Mouse (Mus musculus): ENCODE data around the gene Prnd. TPM values are rescaled to one million over a fixed set of nuclear protein-coding genes. Genes with fewer than 3 reads are reported as not detected.
A peak's percentile ranks its signal among the peaks of the same experiment; 100 is the strongest.

Prnd gene
- polyA plus RNA-seq, 1 experiment: 1.1 TPM

GRCm38 (mm10) chr2:131910847-131911246 is 39.8 kb upstream of the Prnd start:
- no peaks in the 10 kb centered on the region for H3K4me1 ChIP-seq (ENCODE audit: control insufficient read depth, insufficient read depth, low read length)
- no peaks in the 10 kb centered on the region for H3K27me3 ChIP-seq (ENCODE audit: control insufficient read depth, insufficient read depth, low read length, poor library complexity, severe bottlenecking)
- H3K9ac ChIP-seq (ENCODE audit: low read depth, poor library complexity, severe bottlenecking): no peak overlapping the region
- H3K27ac ChIP-seq (ENCODE audit: insufficient read depth, low read length): no peak overlapping the region
- H3K36me3 ChIP-seq (ENCODE audit: control insufficient read depth, insufficient read depth, low read length, poor library complexity, severe bottlenecking): no peaks in the 10 kb centered on the region
- no peak for TF ChIP-seq CTCF (IDR thresholded peaks at IDR 0.05; ENCODE audit: low read depth, low read length)
- TF ChIP-seq EP300 (IDR thresholded peaks at IDR 0.05; ENCODE audit: insufficient read depth, low read depth, low read length): no peak
- no peak for TF ChIP-seq POLR2A (IDR thresholded peaks at IDR 0.05; ENCODE audit: insufficient read depth, low read length)
- no peak overlapping the region for H3K4me3 ChIP-seq (ENCODE audit: low read depth, low read length)
- H3K9me3 ChIP-seq (replicated peaks; ENCODE audit: control insufficient read depth, insufficient read depth, low read length, poor library complexity, severe bottlenecking): no peaks in the 10 kb centered on the region; the same call in 1 of the 2 replicates

- no peak overlapping the region for H3K4me3 ChIP-seq (ENCODE audit: low read depth, low read length)
- no peak overlapping the region for H3K27ac ChIP-seq (ENCODE audit: insufficient read depth, low read length)
These were observed 39.3 kb upstream of the Prnd start for GRCm38 (mm10) chr2:131911341-131911740.

GRCm38 (mm10) chr2:131912526-131913258 is 38.0 kb upstream of the Prnd start:
- no peak overlapping the region for H3K27ac ChIP-seq (ENCODE audit: insufficient read depth, low read length)
- no peaks in the 10 kb centered on the region for H3K36me3 ChIP-seq (ENCODE audit: control insufficient read depth, insufficient read depth, low read length, poor library complexity, severe bottlenecking)
- no peaks in the 10 kb centered on the region for H3K4me1 ChIP-seq (ENCODE audit: control insufficient read depth, insufficient read depth, low read length)
- peaks cover 8% of the 10 kb centered on the region; the same call in 1 of the 2 replicates for H3K9me3 ChIP-seq (replicated peaks; ENCODE audit: control insufficient read depth, insufficient read depth, low read length, poor library complexity, severe bottlenecking)
- H3K27me3 ChIP-seq (ENCODE audit: control insufficient read depth, insufficient read depth, low read length, poor library complexity, severe bottlenecking): no peaks in the 10 kb centered on the region
- no peak for TF ChIP-seq EP300 (IDR thresholded peaks at IDR 0.05; ENCODE audit: insufficient read depth, low read depth, low read length)
- no peak for TF ChIP-seq POLR2A (IDR thresholded peaks at IDR 0.05; ENCODE audit: insufficient read depth, low read length)
- TF ChIP-seq CTCF (IDR thresholded peaks at IDR 0.05; ENCODE audit: low read depth, low read length): no peak
- H3K4me3 ChIP-seq (ENCODE audit: low read depth, low read length): no peak overlapping the region
- no peak overlapping the region for H3K9ac ChIP-seq (ENCODE audit: low read depth, poor library complexity, severe bottlenecking)

More at GRCm38 (mm10) chr2:131911341-131911740, 39.3 kb upstream of the Prnd start:
- H3K9me3 ChIP-seq (replicated peaks; ENCODE audit: control insufficient read depth, insufficient read depth, low read length, poor library complexity, severe bottlenecking): no peaks in the 10 kb centered on the region; the same call in 1 of the 2 replicates
- H3K27me3 ChIP-seq (ENCODE audit: control insufficient read depth, insufficient read depth, low read length, poor library complexity, severe bottlenecking): no peaks in the 10 kb centered on the region
- H3K36me3 ChIP-seq (ENCODE audit: control insufficient read depth, insufficient read depth, low read length, poor library complexity, severe bottlenecking): no peaks in the 10 kb centered on the region
- no peak overlapping the region for H3K9ac ChIP-seq (ENCODE audit: low read depth, poor library complexity, severe bottlenecking)
- TF ChIP-seq POLR2A (IDR thresholded peaks at IDR 0.05; ENCODE audit: insufficient read depth, low read length): no peak
- H3K4me1 ChIP-seq (ENCODE audit: control insufficient read depth, insufficient read depth, low read length): no peaks in the 10 kb centered on the region

DNA sequence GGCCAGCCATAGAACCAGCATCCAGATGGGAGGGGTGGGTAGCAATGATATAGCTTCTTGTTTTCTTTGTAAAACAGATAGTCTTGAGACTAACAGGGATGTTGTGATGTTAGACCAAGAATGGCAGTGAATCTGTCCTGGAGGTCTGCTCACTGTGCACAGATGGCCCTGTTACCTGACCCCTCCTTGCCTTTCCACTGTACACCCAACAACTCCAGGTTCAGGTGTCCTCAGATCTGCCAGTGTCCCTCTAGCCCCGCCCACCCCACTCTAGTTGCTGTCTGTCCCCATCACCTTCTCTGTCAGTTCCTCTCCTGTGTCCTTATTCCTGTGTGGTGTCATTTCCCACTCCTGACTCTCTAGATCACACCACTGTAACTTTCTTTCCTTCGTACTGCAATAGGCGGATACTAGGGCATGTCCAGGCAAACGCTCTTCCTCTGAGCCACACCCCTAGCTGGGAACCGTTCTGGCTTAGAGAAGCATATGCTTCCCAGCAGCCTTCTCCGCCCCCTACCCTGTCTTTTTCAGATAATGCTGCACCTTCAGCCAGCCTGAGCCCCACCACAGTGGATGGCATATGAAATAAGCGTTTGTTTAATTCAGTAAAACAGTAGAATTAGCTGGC is 18.3 kb upstream of the Prnd start:
- H3K27me3 ChIP-seq (ENCODE audit: control insufficient read depth, insufficient read depth, low read length, poor library complexity, severe bottlenecking): no peaks in the 10 kb centered on the region
- no peaks in the 10 kb centered on the region for H3K4me1 ChIP-seq (ENCODE audit: control insufficient read depth, insufficient read depth, low read length)
- H3K4me3 ChIP-seq (ENCODE audit: low read depth, low read length): no peak overlapping the region
- H3K9ac ChIP-seq (ENCODE audit: low read depth, poor library complexity, severe bottlenecking): no peak overlapping the region
- no peak for TF ChIP-seq POLR2A (IDR thresholded peaks at IDR 0.05; ENCODE audit: insufficient read depth, low read length)
- no peak for TF ChIP-seq CTCF (IDR thresholded peaks at IDR 0.05; ENCODE audit: low read depth, low read length)
- no peak for TF ChIP-seq EP300 (IDR thresholded peaks at IDR 0.05; ENCODE audit: insufficient read depth, low read depth, low read length)
- H3K36me3 ChIP-seq (ENCODE audit: control insufficient read depth, insufficient read depth, low read length, poor library complexity, severe bottlenecking): 0 out of 2 replicates have a peak, but pooled peaks cover 2% of the 10 kb centered on the region
- 0 out of 2 replicates have a peak overlapping the region, but pooled peaks have one; percentile 64 for H3K27ac ChIP-seq (ENCODE audit: insufficient read depth, low read length)
- peaks cover 18% of the 10 kb centered on the region for H3K9me3 ChIP-seq (replicated peaks; ENCODE audit: control insufficient read depth, insufficient read depth, low read length, poor library complexity, severe bottlenecking)

- Histone ChIP-seq H3K4me3 (ENCODE audit: low read depth, low read length) (no peak overlapping the region), H3K27me3 (ENCODE audit: control insufficient read depth, insufficient read depth, low read length, poor library complexity, severe bottlenecking) (no peaks in the 10 kb centered on the region), H3K9me3 (replicated peaks; ENCODE audit: control insufficient read depth, insufficient read depth, low read length, poor library complexity, severe bottlenecking) (peaks cover 18% of the 10 kb centered on the region), H3K4me1 (ENCODE audit: control insufficient read depth, insufficient read depth, low read length) (no peaks in the 10 kb centered on the region), H3K9ac (ENCODE audit: low read depth, poor library complexity, severe bottlenecking) (no peak overlapping the region), H3K27ac (ENCODE audit: insufficient read depth, low read length) (0 out of 2 replicates have a peak overlapping the region, but pooled peaks have one; percentile 64), H3K36me3 (ENCODE audit: control insufficient read depth, insufficient read depth, low read length, poor library complexity, severe bottlenecking) (0 out of 2 replicates have a peak, but pooled peaks cover 2% of the 10 kb centered on the region)
- TF ChIP-seq CTCF (IDR thresholded peaks at IDR 0.05; ENCODE audit: low read depth, low read length) (no peak), POLR2A (IDR thresholded peaks at IDR 0.05; ENCODE audit: insufficient read depth, low read length) (no peak), EP300 (IDR thresholded peaks at IDR 0.05; ENCODE audit: insufficient read depth, low read depth, low read length) (no peak)
These were observed 17.6 kb upstream of the Prnd start for GRCm38 (mm10) chr2:131933013-131933412.

DNA sequence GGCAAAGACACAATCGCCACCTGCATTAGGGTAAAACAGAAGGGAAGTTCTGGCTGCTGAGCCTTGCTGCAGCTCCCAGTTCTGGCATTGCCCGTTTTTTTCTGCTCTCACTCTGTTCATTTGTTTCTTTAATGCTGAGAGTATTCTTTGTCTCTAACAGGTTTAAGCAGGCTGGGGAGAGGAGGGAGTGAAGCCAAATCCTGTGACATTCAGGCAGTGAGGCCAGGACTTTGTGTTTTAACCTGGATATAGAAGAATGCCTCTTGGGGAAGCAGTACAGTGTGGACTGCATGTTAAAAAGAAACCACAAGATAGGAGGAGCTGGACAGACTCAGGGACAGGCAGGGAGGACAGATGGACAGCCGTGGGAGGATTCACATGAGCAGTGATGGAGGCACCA is 17.1 kb upstream of the Prnd start:
- Histone ChIP-seq H3K9ac (ENCODE audit: low read depth, poor library complexity, severe bottlenecking) (no peak overlapping the region), H3K4me1 (ENCODE audit: control insufficient read depth, insufficient read depth, low read length) (no peaks in the 10 kb centered on the region), H3K4me3 (ENCODE audit: low read depth, low read length) (no peak overlapping the region), H3K27me3 (ENCODE audit: control insufficient read depth, insufficient read depth, low read length, poor library complexity, severe bottlenecking) (no peaks in the 10 kb centered on the region), H3K36me3 (ENCODE audit: control insufficient read depth, insufficient read depth, low read length, poor library complexity, severe bottlenecking) (0 out of 2 replicates have a peak, but pooled peaks cover 2% of the 10 kb centered on the region), H3K27ac (ENCODE audit: insufficient read depth, low read length) (no peak overlapping the region), H3K9me3 (replicated peaks; ENCODE audit: control insufficient read depth, insufficient read depth, low read length, poor library complexity, severe bottlenecking) (peaks cover 18% of the 10 kb centered on the region)
- TF ChIP-seq EP300 (IDR thresholded peaks at IDR 0.05; ENCODE audit: insufficient read depth, low read depth, low read length) (no peak), CTCF (IDR thresholded peaks at IDR 0.05; ENCODE audit: low read depth, low read length) (no peak), POLR2A (IDR thresholded peaks at IDR 0.05; ENCODE audit: insufficient read depth, low read length) (no peak)

All from ES-Bruce4 (cell line).